Mouse (Mus musculus): Measurements from ENCODE around the gene Tmem160. TPM values are rescaled to one million over a fixed set of nuclear protein-coding genes. Genes with fewer than 3 reads are reported as not detected.

The Tmem160 gene
- polyA plus RNA-seq, 1 experiment from 2014 or later: 35.4 TPM

DNA sequence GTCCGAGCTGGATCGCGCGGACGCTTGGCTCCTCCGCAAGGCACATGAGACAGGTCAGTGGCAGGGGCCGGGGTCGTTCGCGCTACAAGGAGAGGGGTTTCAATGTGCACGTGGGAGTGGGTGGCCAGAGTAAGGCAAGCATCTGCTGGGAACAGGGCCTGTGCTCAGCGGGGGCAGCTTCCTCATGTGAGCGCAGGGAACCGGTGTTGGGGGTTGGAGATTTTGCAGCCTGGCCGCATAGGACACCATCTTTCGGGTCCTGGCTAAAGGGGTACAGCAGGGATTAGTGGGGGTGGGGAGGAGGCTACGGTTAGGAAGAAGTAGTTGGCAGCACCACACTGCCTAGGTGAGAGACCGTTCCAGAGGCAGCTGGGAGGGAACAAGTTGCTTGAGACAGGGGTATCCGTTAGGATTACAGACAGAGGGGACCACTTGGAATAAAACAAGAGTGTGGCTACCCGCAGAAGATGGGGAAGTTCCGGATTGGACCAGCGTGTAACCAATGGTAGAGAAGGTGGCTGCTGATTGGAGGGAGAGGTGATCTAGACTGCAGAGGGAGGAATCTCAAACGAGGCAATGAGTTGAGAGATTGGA lies 636 bp downstream of the Tmem160 start:
- Histone ChIP-seq H3K27me3 (no peaks in the 10 kb centered on the region), H3K9ac (peak overlapping the region; percentile 83), H3K27ac (peak overlapping the region; percentile 66), H3K4me2 (peak overlapping the region; percentile 98), H3K4me3 (replicated peaks) (peak overlapping the region; percentile 84), H3K9me3 (replicated peaks) (no peaks in the 10 kb centered on the region), H3K4me1 (replicated peaks) (peaks cover 26% of the 10 kb centered on the region), H3K36me3 (peaks cover 12% of the 10 kb centered on the region; the same call in 1 of the 2 replicates)
- DNase-seq: peak; percentile 41
- ATAC-seq (ENCODE audit: low read depth): peak; percentile 30
- WGBS (ENCODE audit: insufficient replicate concordance): 1% methylated on average over 23 of the region's 23 CpGs

DNA sequence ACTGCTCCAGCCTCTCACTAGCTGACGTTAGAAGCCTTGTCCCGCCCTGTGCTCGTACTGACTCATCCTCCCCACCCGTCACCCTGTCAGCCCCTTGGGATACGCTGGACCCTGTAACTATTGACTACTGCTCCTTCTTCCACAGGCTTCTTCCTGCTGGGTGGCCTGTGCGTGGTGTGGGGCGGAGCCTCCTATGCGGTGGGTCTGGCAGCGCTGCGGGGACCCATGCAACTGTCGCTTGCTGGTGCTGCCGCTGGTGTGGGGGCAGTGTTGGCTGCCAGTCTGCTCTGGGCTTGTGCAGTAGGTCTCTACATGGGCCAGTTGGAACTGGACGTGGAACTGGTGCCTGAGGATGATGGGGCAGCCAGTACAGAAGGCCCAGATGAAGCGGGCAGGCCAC lies 2.4 kb downstream of the Tmem160 start:
- no peak for DNase-seq
- Histone ChIP-seq H3K4me2 (no peak overlapping the region), H3K27ac (no peak overlapping the region), H3K27me3 (0 out of 2 replicates have a peak, but pooled peaks cover 2% of the 10 kb centered on the region), H3K9ac (no peak overlapping the region), H3K4me1 (replicated peaks) (peaks cover 26% of the 10 kb centered on the region), H3K4me3 (replicated peaks) (no peak overlapping the region), H3K36me3 (peaks cover 12% of the 10 kb centered on the region; the same call in 1 of the 2 replicates), H3K9me3 (replicated peaks) (no peaks in the 10 kb centered on the region)
- no peak for ATAC-seq (ENCODE audit: low read depth)
- WGBS (ENCODE audit: insufficient replicate concordance): 85% methylated on average over 14 of the region's 14 CpGs

DNA sequence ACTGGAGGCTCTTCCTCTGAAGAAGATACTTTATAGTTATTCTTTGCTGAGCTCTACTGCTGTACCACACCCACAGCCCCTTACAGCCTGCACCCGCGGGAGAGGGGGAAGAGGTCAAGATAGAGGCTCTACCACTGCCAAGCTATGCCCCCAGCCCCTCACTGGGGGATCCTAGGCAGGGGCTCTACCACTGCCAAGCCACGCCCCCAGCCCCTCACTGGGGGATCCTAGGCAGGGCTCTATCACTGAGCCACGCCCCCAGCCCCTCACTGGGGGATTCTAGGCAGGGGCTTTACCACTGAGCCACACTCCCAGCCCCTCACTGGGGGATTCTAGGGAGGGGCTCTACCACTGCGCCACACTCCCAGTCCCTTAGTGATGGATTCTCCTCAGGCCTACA lies 3.7 kb downstream of the Tmem160 start:
- H3K36me3 ChIP-seq: peaks cover 12% of the 10 kb centered on the region; the same call in 1 of the 2 replicates
- no peak for DNase-seq
- no peaks in the 10 kb centered on the region for H3K9me3 ChIP-seq (replicated peaks)
- H3K9ac ChIP-seq: no peak overlapping the region
- no peak overlapping the region for H3K27ac ChIP-seq
- ATAC-seq (ENCODE audit: low read depth): no peak
- WGBS (ENCODE audit: insufficient replicate concordance): 67% methylated on average over 5 of the region's 5 CpGs
- no peak overlapping the region for H3K4me2 ChIP-seq
- H3K4me3 ChIP-seq (replicated peaks): no peak overlapping the region
- peaks cover 15% of the 10 kb centered on the region for H3K27me3 ChIP-seq
- H3K4me1 ChIP-seq (replicated peaks): peaks cover 26% of the 10 kb centered on the region

DNA sequence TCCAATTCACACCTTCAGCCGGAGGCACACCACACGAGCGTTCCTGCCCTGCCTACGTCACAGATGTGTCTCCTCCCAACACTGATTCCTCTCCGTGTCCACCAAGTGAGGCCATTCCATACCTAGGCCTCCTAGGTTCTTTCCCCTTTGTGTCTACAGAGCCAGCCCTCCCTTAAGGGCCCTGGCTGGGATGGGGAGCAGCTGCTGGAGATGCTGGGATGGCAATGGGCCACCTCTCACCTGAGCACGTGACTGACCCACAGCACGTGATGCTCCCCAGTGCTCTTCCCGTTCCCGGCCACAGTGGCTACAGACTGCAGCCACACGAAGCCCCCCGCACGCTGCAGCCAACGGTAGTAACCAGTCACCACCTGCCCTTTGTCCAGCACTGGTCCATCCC lies 8.0 kb downstream of the Tmem160 start:
- Histone ChIP-seq H3K27me3 (peaks cover 35% of the 10 kb centered on the region), H3K4me3 (replicated peaks) (no peak overlapping the region), H3K9ac (no peak overlapping the region), H3K27ac (no peak overlapping the region), H3K4me1 (replicated peaks) (no peaks in the 10 kb centered on the region), H3K9me3 (replicated peaks) (no peaks in the 10 kb centered on the region), H3K36me3 (0 out of 2 replicates have a peak, but pooled peaks cover 6% of the 10 kb centered on the region), H3K4me2 (no peak overlapping the region)
- no peak for ATAC-seq (ENCODE audit: low read depth)
- 53% methylated on average over 13 of the region's 13 CpGs for WGBS (ENCODE audit: insufficient replicate concordance)
- DNase-seq: no peak

DNA sequence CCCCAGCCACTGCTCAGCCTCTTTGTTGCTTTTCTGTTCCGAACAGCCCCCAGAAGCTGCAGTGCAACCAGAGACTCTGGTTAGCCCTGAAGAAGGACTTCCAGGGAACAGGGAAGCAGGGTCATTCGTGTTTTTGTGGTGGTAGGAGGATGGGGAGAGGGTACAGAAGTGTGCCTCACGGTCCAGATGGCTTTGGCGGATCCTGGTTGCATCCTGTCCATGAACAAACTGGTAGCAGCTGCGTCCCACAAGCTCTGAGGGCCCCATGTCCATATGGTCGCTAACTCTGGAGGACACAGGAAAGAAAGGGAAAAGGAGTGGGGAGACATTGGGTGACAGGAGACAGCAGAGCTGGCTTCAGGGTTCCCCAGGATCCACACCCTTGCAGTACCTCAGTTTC lies 8.6 kb downstream of the Tmem160 start:
- 43% methylated on average over 6 of the region's 6 CpGs for WGBS (ENCODE audit: insufficient replicate concordance)
- H3K36me3 ChIP-seq: 0 out of 2 replicates have a peak, but pooled peaks cover 3% of the 10 kb centered on the region
- H3K9me3 ChIP-seq (replicated peaks): no peaks in the 10 kb centered on the region
- ATAC-seq (ENCODE audit: low read depth) (no peak), DNase-seq (no peak)
- no peak overlapping the region for H3K27ac ChIP-seq
- H3K27me3 ChIP-seq: peaks cover 35% of the 10 kb centered on the region
- no peak overlapping the region for H3K4me2 ChIP-seq
- H3K4me3 ChIP-seq (replicated peaks): no peak overlapping the region
- H3K4me1 ChIP-seq (replicated peaks): no peaks in the 10 kb centered on the region
- no peak overlapping the region for H3K9ac ChIP-seq

DNA sequence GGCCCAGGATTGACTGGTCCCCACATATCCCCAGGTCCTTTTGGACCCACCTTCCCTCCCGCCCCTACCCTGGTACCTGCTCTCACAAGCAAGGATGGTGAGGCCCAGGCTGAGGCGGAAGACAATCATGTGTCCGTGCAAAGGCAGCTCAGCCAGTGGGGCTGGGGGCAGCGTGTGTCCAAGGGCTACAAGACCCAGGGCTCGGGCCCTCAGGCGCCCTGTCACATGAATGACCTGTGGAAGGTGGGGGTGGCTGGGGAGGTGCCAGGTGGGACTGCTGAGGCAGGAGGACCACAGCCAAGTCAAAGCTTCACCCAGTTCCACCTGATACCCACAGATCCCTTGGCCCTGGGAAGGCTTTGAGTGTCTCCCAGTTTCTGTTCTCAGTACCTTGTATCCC lies 9.1 kb downstream of the Tmem160 start:
- H3K36me3 ChIP-seq: no peaks in the 10 kb centered on the region
- DNase-seq: no peak
- ATAC-seq (ENCODE audit: low read depth): no peak
- peaks cover 35% of the 10 kb centered on the region for H3K27me3 ChIP-seq
- 61% methylated on average over 6 of the region's 6 CpGs for WGBS (ENCODE audit: insufficient replicate concordance)
- H3K9me3 ChIP-seq (replicated peaks): no peaks in the 10 kb centered on the region
- no peak overlapping the region for H3K9ac ChIP-seq
- no peaks in the 10 kb centered on the region for H3K4me1 ChIP-seq (replicated peaks)
- no peak overlapping the region for H3K27ac ChIP-seq
- no peak overlapping the region for H3K4me3 ChIP-seq (replicated peaks)
- no peak overlapping the region for H3K4me2 ChIP-seq

DNA sequence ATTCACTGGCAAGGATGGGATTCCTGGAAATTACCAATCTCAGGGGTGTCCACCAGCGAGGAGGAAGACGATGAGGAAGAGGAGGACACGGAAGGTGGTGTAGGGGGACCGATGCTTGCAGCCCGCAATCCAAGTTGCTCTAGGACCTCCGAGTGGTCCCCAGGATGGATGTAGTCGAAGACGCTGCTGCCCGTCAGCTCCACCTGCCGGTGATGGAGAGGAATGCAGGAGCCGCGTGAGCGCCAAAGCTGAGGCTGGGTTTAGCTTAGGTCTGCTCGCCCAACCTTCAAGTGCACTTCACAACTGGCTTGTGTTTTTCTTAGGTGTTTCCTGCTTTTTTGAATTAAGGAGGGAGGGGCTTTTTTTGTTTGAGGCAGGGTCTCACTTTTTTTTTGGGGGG lies 10.6 kb downstream of the Tmem160 start:
- H3K9me3 ChIP-seq (replicated peaks): no peaks in the 10 kb centered on the region
- H3K9ac ChIP-seq: no peak overlapping the region
- 2% methylated on average over 14 of the region's 14 CpGs for WGBS (ENCODE audit: insufficient replicate concordance)
- no peak overlapping the region for H3K27ac ChIP-seq
- no peak overlapping the region for H3K4me2 ChIP-seq
- peaks cover 41% of the 10 kb centered on the region for H3K27me3 ChIP-seq
- ATAC-seq (ENCODE audit: low read depth): no peak
- H3K4me1 ChIP-seq (replicated peaks): no peaks in the 10 kb centered on the region; the same call in 1 of the 2 replicates
- H3K36me3 ChIP-seq: no peaks in the 10 kb centered on the region
- DNase-seq: peak; percentile 65
- no peak overlapping the region for H3K4me3 ChIP-seq (replicated peaks)

DNA sequence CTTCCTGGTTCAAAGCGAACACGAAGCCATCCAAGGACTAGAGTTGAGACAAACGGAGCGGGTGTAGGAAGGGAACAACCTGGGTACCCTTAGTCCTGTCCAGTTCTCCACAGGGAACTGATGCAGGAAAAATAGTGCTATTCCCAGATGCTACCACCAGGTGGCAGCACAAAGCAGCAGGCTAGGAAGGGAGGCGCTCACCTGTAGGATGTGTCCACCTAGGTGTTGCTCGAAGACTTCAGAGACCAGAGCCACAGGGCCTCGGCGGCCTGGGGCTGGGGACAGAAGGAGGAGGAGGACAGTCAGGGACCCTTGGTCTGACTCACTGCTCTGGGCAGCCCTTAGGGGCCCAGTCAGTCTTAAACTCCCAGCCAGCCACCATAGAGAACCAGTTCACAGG lies 12.6 kb downstream of the Tmem160 start:
- DNase-seq (peak; percentile 55), ATAC-seq (ENCODE audit: low read depth) (peak; percentile 18; the same call in 1 of the 2 replicates)
- no peaks in the 10 kb centered on the region; the same call in 1 of the 2 replicates for H3K4me1 ChIP-seq (replicated peaks)
- H3K27ac ChIP-seq: no peak overlapping the region
- peaks cover 57% of the 10 kb centered on the region for H3K27me3 ChIP-seq
- no peak overlapping the region for H3K9ac ChIP-seq
- H3K4me3 ChIP-seq (replicated peaks): no peak overlapping the region
- no peak overlapping the region for H3K4me2 ChIP-seq
- WGBS (ENCODE audit: insufficient replicate concordance): 4% methylated on average over 8 of the region's 8 CpGs
- H3K9me3 ChIP-seq (replicated peaks): no peaks in the 10 kb centered on the region
- no peaks in the 10 kb centered on the region for H3K36me3 ChIP-seq

DNA sequence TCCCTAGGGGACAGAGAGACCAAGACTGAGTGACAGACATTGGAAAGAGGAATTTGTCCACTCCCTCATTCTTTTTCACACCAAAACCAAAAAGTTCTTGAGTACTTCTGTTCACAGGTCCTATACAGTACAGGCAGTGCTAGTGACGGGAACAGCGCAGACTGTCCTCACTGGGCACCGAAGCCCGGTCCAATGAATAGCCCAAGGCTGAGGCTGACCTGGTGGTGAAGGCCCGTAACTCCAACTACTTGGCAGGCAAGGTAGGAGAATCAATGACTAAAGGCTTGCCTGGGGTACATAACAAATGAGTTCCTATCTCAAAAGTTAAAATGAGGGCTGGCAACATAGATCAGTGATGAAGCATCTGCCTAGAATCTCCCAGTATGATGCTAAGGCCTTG lies 13.0 kb downstream of the Tmem160 start:
- DNase-seq: no peak
- peaks cover 55% of the 10 kb centered on the region for H3K27me3 ChIP-seq
- WGBS (ENCODE audit: insufficient replicate concordance): 81% methylated on average over 5 of the region's 5 CpGs
- no peaks in the 10 kb centered on the region; the same call in 1 of the 2 replicates for H3K4me1 ChIP-seq (replicated peaks)
- no peaks in the 10 kb centered on the region for H3K9me3 ChIP-seq (replicated peaks)
- no peak overlapping the region for H3K9ac ChIP-seq
- no peak for ATAC-seq (ENCODE audit: low read depth)
- no peaks in the 10 kb centered on the region for H3K36me3 ChIP-seq
- no peak overlapping the region for H3K27ac ChIP-seq
- H3K4me3 ChIP-seq (replicated peaks): no peak overlapping the region
- H3K4me2 ChIP-seq: no peak overlapping the region

DNA sequence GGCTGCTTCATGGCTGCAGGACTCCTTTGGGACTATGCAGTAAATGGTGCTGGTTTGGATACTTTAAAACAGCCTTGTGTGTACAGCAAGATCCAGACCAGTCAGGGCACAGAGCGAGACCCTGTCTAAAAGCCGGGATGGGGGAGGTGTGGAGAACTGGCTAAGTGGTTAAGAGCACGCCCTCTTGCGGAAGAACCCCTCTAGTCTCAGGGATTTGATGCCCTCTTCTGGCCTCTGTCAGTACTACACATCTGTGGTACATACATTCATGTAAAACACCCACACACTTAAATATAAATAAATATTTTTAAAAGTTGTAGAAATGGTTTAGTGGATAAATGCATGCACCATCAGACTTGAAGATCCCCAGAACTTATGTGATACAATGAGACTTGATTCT lies 14.0 kb downstream of the Tmem160 start:
- no peaks in the 10 kb centered on the region; the same call in 1 of the 2 replicates for H3K4me1 ChIP-seq (replicated peaks)
- H3K27me3 ChIP-seq: peaks cover 55% of the 10 kb centered on the region
- DNase-seq (peak; percentile 41), ATAC-seq (ENCODE audit: low read depth) (no peak)
- H3K4me2 ChIP-seq: no peak overlapping the region
- H3K9ac ChIP-seq: no peak overlapping the region
- no peak overlapping the region for H3K4me3 ChIP-seq (replicated peaks)
- no peak overlapping the region for H3K27ac ChIP-seq
- WGBS (ENCODE audit: insufficient replicate concordance): 42% methylated on average over 4 of the region's 4 CpGs
- H3K36me3 ChIP-seq: no peaks in the 10 kb centered on the region
- H3K9me3 ChIP-seq (replicated peaks): no peaks in the 10 kb centered on the region

DNA sequence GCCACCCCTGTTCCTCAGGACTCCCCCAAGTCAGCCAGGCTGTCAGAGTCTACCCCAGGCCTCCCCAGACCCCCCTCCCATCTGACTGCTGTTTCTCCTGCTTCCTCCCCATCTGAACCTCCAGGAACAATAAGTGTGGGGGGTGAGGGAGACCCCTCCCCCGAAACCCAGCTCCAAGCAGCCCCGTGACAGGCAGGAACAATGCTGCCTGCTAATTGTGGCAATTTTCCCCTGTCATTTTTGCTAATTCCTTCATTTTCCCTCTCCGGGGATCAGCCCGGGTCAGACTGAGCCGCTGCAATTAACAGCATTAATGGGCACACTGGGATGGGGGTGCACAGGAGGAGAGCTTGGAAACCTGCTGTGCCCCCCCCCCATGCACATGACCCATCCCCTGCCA lies 15.5 kb downstream of the Tmem160 start:
- H3K27me3 ChIP-seq: peaks cover 61% of the 10 kb centered on the region
- H3K9me3 ChIP-seq (replicated peaks): no peaks in the 10 kb centered on the region
- no peaks in the 10 kb centered on the region for H3K36me3 ChIP-seq
- H3K27ac ChIP-seq: no peak overlapping the region
- H3K9ac ChIP-seq: no peak overlapping the region
- DNase-seq (no peak), ATAC-seq (ENCODE audit: low read depth) (no peak)
- WGBS (ENCODE audit: insufficient replicate concordance): 31% methylated on average over 5 of the region's 5 CpGs
- no peaks in the 10 kb centered on the region; the same call in 1 of the 2 replicates for H3K4me1 ChIP-seq (replicated peaks)
- H3K4me2 ChIP-seq: no peak overlapping the region
- no peak overlapping the region for H3K4me3 ChIP-seq (replicated peaks)

DNA sequence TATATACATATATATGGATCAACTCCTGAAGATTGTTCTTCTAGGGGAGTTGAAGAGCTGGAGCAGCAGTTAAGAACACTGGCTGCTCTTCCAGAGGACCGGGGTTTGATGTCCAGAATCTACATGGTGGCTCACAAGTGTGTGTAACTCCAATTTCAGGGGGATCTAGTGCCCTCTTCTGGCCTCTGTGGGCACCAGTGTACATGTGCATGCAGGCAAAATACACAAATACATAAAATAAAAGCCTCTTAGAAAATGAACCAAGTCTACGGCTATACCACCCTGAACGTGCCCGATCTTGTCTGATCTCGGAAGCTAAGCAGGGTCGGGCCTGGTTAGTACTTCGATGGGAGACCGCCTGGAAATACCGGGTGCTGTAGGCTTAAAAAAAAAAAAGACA lies 19.0 kb downstream of the Tmem160 start:
- Histone ChIP-seq H3K9ac (no peak overlapping the region), H3K27ac (no peak overlapping the region), H3K9me3 (replicated peaks) (no peaks in the 10 kb centered on the region), H3K4me1 (replicated peaks) (peaks cover 21% of the 10 kb centered on the region), H3K36me3 (no peaks in the 10 kb centered on the region), H3K27me3 (peaks cover 88% of the 10 kb centered on the region), H3K4me3 (replicated peaks) (no peak overlapping the region), H3K4me2 (no peak overlapping the region)
- DNase-seq: no peak
- ATAC-seq (ENCODE audit: low read depth): no peak
- WGBS (ENCODE audit: insufficient replicate concordance): 20% methylated on average over 9 of the region's 9 CpGs
